Mouse (Mus musculus) limb, embryonic 12.5 days (tissue): Measurements from ENCODE around the gene Nynrin. TPM values are rescaled to one million over a fixed set of nuclear protein-coding genes. Genes with fewer than 3 reads are reported as not detected.
A peak's percentile ranks its signal among the peaks of the same experiment; 100 is the strongest.

Source experiments
- ATAC-seq: fragments of 200-750 bp; cut with Nextera tagmentation; 2 replicates; pipeline ENCODE4 v1.8.0; 2017; ENCODE audit warnings: low read depth, moderate TSS enrichment; ENCODE audit not compliant: insufficient number of reproducible peaks, insufficient read depth, low FRiP score, low TSS enrichment
- H3K27ac ChIP-seq: fragments of 300-500 bp; sonication (generic); 2 replicates; pipeline ENCODE4 v1.5.1; 2016; ENCODE audit warnings: mild to moderate bottlenecking, moderate library complexity
- H3K27me3 ChIP-seq: fragments of 300-500 bp; sonication (generic); 2 replicates; pipeline ENCODE4 v1.6.1; 2016; ENCODE audit warnings: mild to moderate bottlenecking, moderate library complexity
- H3K36me3 ChIP-seq: fragments of 300-500 bp; sonication (generic); 2 replicates; pipeline ENCODE4 v1.6.1; 2016; ENCODE audit warnings: mild to moderate bottlenecking, moderate library complexity
- H3K4me1 ChIP-seq: fragments of 300-500 bp; sonication (generic); replicated peaks from 2 replicates; pipeline ENCODE4 v1.6.1; 2016
- H3K4me2 ChIP-seq: fragments of 300-500 bp; sonication (generic); 2 replicates; pipeline ENCODE4 v1.6.1; 2016; ENCODE audit warnings: mild to moderate bottlenecking, moderate library complexity
- H3K4me3 ChIP-seq: fragments of 300-500 bp; sonication (generic); replicated peaks from 2 replicates; pipeline ENCODE4 v1.5.1; 2016; ENCODE audit warnings: mild to moderate bottlenecking
- H3K9ac ChIP-seq: fragments of 300-500 bp; sonication (generic); replicated peaks from 2 replicates; pipeline ENCODE4 v1.6.1; 2016; ENCODE audit warnings: mild to moderate bottlenecking, moderate library complexity
- H3K9me3 ChIP-seq: fragments of 300-500 bp; sonication (generic); 2 replicates; pipeline ENCODE4 v1.6.1; 2016; ENCODE audit warnings: mild to moderate bottlenecking, moderate library complexity
- WGBS: fragments of 180-500 bp; shearing (Covaris S2); methylation state at CpG from one replicate; pipeline ENCODE4 v1.1.7; 2016; 5-methylcytosine and 5-hydroxymethylcytosine counted together
- polyA plus RNA-seq: library from polyadenylated mRNA; unstranded; fragments of >200 nt; fragmentation: Nextera tagmentation; extraction: Ambion mirVana; gene quantifications from 2 replicates; pipeline ENCODE4 v1.2.1, GENCODE M21; 2016

The Nynrin gene
- 38.9 and 46.0 TPM in 2 replicates for polyA plus RNA-seq

- H3K4me2 ChIP-seq, result peak within 1 kb of the TSS; percentile 98
- H3K4me1 ChIP-seq, result peaks cover 51% of the 10 kb centered on the region
- H3K36me3 ChIP-seq, result peaks cover 17% of the 10 kb centered on the region
- ATAC-seq, result peak; percentile 86
- H3K4me3 ChIP-seq, result peak within 1 kb of the TSS; percentile 78
- WGBS, result 2% methylated on average over 30 of the region's 33 CpGs
- no peaks in the 10 kb centered on the region for H3K27me3 ChIP-seq
- H3K27ac ChIP-seq, result peak within 1 kb of the TSS; percentile 98
- H3K9me3 ChIP-seq, result no peaks in the 10 kb centered on the region
- H3K9ac ChIP-seq, result peak within 1 kb of the TSS; percentile 89
Observed at GRCm38 (mm10) chr14:55853621-55854285, at the start of gene Nynrin. Gene Nynrin, plus strand, starts transcription at chr14:55854010.

- ATAC-seq, result no peak
- 18% methylated on average over 16 of the region's 16 CpGs for WGBS
- H3K27ac ChIP-seq, result no peak overlapping the region
Observed at GRCm38 (mm10) chr14:55814885-55815284, 38.9 kb upstream of the Nynrin start.

DNA sequence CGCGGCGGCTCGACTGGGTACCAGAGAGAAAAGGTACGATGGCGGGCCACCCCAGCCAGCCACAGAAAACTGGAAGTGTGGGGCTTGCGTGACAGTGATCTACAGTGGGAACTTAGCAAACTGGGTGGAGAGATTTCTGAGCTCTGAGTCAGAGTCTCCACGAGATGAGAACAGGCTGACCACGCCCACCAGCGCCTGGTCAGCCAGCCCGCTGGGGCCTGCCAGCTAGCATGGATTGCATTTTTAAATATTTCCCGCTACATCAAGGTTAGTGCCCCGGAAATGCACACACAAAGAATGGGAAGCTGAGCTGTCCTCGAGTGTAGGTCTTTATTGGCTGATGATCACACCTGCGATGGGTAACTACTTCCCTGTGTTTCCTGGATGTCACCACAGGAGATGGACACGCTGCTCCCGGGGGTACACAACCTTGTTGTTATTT, 38.5 kb upstream of the Nynrin start:
- H3K4me1 ChIP-seq, result peaks cover 5% of the 10 kb centered on the region
- H3K27me3 ChIP-seq, result no peaks in the 10 kb centered on the region
- H3K36me3 ChIP-seq, result no peaks in the 10 kb centered on the region
- H3K9ac ChIP-seq, result peak overlapping the region; percentile 48
- H3K27ac ChIP-seq, result no peak overlapping the region
- H3K4me2 ChIP-seq, result peak overlapping the region; percentile 65
- WGBS, result 28% methylated on average over 17 of the region's 17 CpGs
- ATAC-seq, result 0 out of 2 replicates have a peak, but pooled peaks have one; percentile 38
- H3K9me3 ChIP-seq, result no peaks in the 10 kb centered on the region
- peak overlapping the region; percentile 49 for H3K4me3 ChIP-seq

More at GRCm38 (mm10) chr14:55814885-55815284, 38.9 kb upstream of the Nynrin start:
- Histone ChIP-seq H3K9ac (peak overlapping the region; percentile 48), H3K36me3 (no peaks in the 10 kb centered on the region), H3K9me3 (no peaks in the 10 kb centered on the region), H3K4me1 (peaks cover 5% of the 10 kb centered on the region), H3K4me2 (peak overlapping the region; percentile 65), H3K4me3 (peak overlapping the region; percentile 49), H3K27me3 (no peaks in the 10 kb centered on the region)

- no peaks in the 10 kb centered on the region for H3K27me3 ChIP-seq
- H3K27ac ChIP-seq, result no peak overlapping the region
- no peak overlapping the region for H3K4me3 ChIP-seq
- H3K36me3 ChIP-seq, result no peaks in the 10 kb centered on the region
- ATAC-seq, result no peak
- H3K9ac ChIP-seq, result no peak overlapping the region
- H3K4me1 ChIP-seq, result peaks cover 12% of the 10 kb centered on the region
- H3K9me3 ChIP-seq, result no peaks in the 10 kb centered on the region
- WGBS, result 80% methylated on average over 7 of the region's 7 CpGs
- H3K4me2 ChIP-seq, result no peak overlapping the region
Observed at GRCm38 (mm10) chr14:55819845-55820405, 33.9 kb upstream of the Nynrin start.

DNA sequence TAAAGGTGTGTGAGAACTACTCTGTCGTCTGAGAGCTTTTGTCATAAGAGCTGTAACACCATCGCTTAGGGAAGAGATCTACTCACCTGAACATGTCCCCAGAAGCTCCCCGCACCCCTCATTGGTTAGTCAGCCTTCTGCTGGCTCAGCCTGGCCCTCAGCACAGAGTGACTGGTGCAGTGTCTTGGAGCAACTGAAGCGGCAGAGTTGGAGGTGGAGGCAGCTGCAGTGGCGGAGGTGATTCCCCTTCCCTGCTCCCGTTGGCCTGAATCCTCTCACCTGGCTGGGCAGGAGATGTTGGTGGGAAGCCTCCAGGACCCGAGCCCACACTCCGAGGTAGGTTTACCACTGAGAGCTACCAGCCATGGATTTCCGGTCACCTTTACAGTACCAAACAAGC, 33.2 kb upstream of the Nynrin start:
- Histone ChIP-seq H3K36me3 (no peaks in the 10 kb centered on the region), H3K4me3 (no peak overlapping the region), H3K9me3 (no peaks in the 10 kb centered on the region), H3K27me3 (no peaks in the 10 kb centered on the region), H3K4me1 (peaks cover 9% of the 10 kb centered on the region), H3K4me2 (no peak overlapping the region), H3K9ac (no peak overlapping the region), H3K27ac (no peak overlapping the region)
- ATAC-seq, result no peak
- WGBS, result 86% methylated on average over 9 of the region's 9 CpGs

DNA sequence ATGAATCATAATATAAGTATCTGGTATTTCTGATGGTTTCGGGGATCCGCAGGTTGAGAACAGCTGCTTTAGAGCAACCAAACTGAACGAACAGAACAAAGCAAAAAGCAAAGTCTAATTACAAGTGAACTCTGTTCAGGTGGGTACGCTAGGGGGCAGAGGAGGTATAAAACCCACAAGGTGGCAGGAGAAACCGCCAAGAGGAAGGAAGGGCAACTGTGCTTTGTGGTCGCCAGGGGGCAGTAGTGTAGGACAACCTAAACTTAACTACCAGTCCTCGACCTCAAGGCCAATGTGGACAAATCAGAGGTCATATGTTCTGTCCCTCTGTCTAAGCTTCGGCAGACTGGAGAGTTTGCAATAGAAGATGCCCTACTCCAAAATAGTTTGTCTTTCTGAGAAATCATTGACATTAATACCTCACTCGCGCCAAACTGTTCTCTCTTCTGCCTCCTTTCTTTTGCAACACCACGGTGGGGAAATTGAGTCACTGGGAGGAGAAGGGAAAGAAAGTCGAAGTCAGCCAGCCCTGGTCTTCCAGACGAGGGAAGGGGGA, 31.3 kb upstream of the Nynrin start:
- H3K27ac ChIP-seq, result peak overlapping the region; percentile 100
- H3K4me3 ChIP-seq, result peak overlapping the region; percentile 86
- H3K4me1 ChIP-seq, result peaks cover 24% of the 10 kb centered on the region
- no peaks in the 10 kb centered on the region for H3K9me3 ChIP-seq
- H3K27me3 ChIP-seq, result no peaks in the 10 kb centered on the region
- 5% methylated on average over 13 of the region's 13 CpGs for WGBS
- peaks cover 12% of the 10 kb centered on the region for H3K36me3 ChIP-seq
- ATAC-seq, result no peak
- H3K9ac ChIP-seq, result peak overlapping the region; percentile 97; the same call in 1 of the 2 replicates
- H3K4me2 ChIP-seq, result peak overlapping the region; percentile 98

- peak within 1 kb of the TSS; percentile 100 for H3K27ac ChIP-seq
- WGBS, result 0% methylated on average over 43 of the region's 46 CpGs
- H3K9me3 ChIP-seq, result no peaks in the 10 kb centered on the region
- peak within 1 kb of the TSS; percentile 86 for H3K4me3 ChIP-seq
- H3K4me2 ChIP-seq, result peak within 1 kb of the TSS; percentile 98
- H3K4me1 ChIP-seq, result peaks cover 31% of the 10 kb centered on the region
- ATAC-seq, result peak; percentile 86
- no peaks in the 10 kb centered on the region for H3K27me3 ChIP-seq
- peaks cover 19% of the 10 kb centered on the region for H3K36me3 ChIP-seq
- peak within 1 kb of the TSS; percentile 97 for H3K9ac ChIP-seq
Observed at GRCm38 (mm10) chr14:55822991-55823762, 30.6 kb upstream of the Nynrin start, which contains the start of gene Nfatc4. Gene Nfatc4, plus strand, starts transcription at chr14:55823144.

GRCm38 (mm10) chr14:55824001-55824480, 29.8 kb upstream of the Nynrin start:
- H3K36me3 ChIP-seq, result peaks cover 27% of the 10 kb centered on the region
- peak overlapping the region; percentile 97 for H3K9ac ChIP-seq
- H3K4me3 ChIP-seq, result peak overlapping the region; percentile 86
- ATAC-seq, result peak; percentile 5; the same call in 1 of the 2 replicates
- H3K4me2 ChIP-seq, result peak overlapping the region; percentile 98
- under 1% methylated on average over 10 of the region's 10 CpGs for WGBS
- peaks cover 39% of the 10 kb centered on the region for H3K4me1 ChIP-seq
- H3K9me3 ChIP-seq, result no peaks in the 10 kb centered on the region
- H3K27me3 ChIP-seq, result no peaks in the 10 kb centered on the region
- H3K27ac ChIP-seq, result peak overlapping the region; percentile 100

DNA sequence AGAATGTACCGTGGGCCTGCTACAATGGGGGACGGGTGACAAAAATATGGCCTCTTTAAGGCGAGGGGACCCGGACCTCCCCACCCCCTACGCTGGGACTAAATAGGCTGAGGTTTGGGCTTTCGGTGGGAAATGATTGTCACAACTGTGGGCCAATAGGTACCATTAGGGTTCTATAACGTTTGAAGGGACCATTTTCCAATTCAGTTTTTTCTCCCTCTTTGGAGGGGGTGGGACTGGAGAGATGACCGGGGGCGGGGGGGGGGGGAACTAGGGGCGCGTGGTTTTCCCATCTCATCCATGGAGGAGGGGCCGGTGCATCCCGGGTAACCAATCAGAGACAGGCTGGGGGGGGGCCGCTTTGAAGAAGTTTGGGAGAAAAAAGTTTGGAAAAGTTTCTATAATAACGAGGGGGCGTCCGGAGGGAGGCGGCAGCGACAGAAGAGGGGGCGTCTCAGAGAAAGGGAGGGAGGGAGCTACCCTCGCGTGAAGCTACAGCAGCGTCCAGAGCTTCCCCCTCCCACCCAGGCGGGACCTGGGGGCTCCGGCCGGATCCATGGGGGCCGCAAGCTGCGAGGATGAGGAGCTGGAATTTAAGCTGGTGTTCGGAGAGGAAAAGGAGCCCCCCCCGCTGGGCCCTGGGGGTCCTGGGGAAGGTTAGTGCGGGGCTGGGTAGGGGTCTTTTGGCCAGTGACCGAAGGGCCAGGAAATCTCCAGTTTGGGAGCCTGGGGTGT, 29.2 kb upstream of the Nynrin start:
- ATAC-seq, result peak; percentile 4; the same call in 1 of the 2 replicates
- no peaks in the 10 kb centered on the region for H3K9me3 ChIP-seq
- H3K4me1 ChIP-seq, result peaks cover 45% of the 10 kb centered on the region
- peak overlapping the region; percentile 100 for H3K27ac ChIP-seq
- under 1% methylated on average over 31 of the region's 32 CpGs for WGBS
- H3K9ac ChIP-seq, result peak overlapping the region; percentile 97
- H3K4me2 ChIP-seq, result peak overlapping the region; percentile 98
- H3K27me3 ChIP-seq, result no peaks in the 10 kb centered on the region
- H3K4me3 ChIP-seq, result peak overlapping the region; percentile 86
- H3K36me3 ChIP-seq, result peaks cover 34% of the 10 kb centered on the region
